Mouse (Mus musculus) hindbrain, embryonic 15.5 days (tissue): ENCODE data around the gene Gnat3. TPM values are rescaled to one million over a fixed set of nuclear protein-coding genes. Genes with fewer than 3 reads are reported as not detected.
"Not testable (repeated sequence)": the region's sequence is repeated elsewhere in the genome, so short reads cannot be mapped to it uniquely, and the experiment has no call there.

ENCODE experiments used
- ATAC-seq: fragments of 200-750 bp; cut with Nextera tagmentation; 2 replicates; pipeline ENCODE4 v1.8.0; 2017; ENCODE audit warnings: low read depth, moderate number of reproducible peaks, moderate TSS enrichment; ENCODE audit not compliant: low FRiP score
- H3K27ac ChIP-seq: fragments of 300-500 bp; sonication (generic); replicated peaks from 2 replicates; pipeline ENCODE4 v1.5.1; 2015; ENCODE audit warnings: mild to moderate bottlenecking, inconsistent platforms
- H3K27me3 ChIP-seq: fragments of 300-500 bp; sonication (generic); 2 replicates; pipeline ENCODE4 v1.6.1; 2015; ENCODE audit warnings: control low read depth, inconsistent platforms
- H3K36me3 ChIP-seq: fragments of 300-500 bp; sonication (generic); 2 replicates; pipeline ENCODE4 v1.6.1; 2015; ENCODE audit warnings: control low read depth, inconsistent platforms
- H3K4me1 ChIP-seq: fragments of 300-500 bp; sonication (generic); replicated peaks from 2 replicates; pipeline ENCODE4 v1.6.1; 2015; ENCODE audit warnings: control low read depth, inconsistent platforms
- H3K4me2 ChIP-seq: fragments of 300-500 bp; sonication (generic); 2 replicates; pipeline ENCODE4 v1.6.1; 2015; ENCODE audit warnings: moderate library complexity, mild to moderate bottlenecking, inconsistent platforms
- H3K4me3 ChIP-seq: fragments of 300-500 bp; sonication (generic); 2 replicates; pipeline ENCODE4 v1.5.1; 2015; ENCODE audit warnings: mild to moderate bottlenecking, inconsistent platforms
- H3K9ac ChIP-seq: fragments of 300-500 bp; sonication (generic); 2 replicates; pipeline ENCODE4 v1.6.1; 2015; ENCODE audit warnings: inconsistent platforms
- H3K9me3 ChIP-seq: fragments of 300-500 bp; sonication (generic); 2 replicates; pipeline ENCODE4 v1.6.1; 2016; ENCODE audit warnings: control low read depth, inconsistent platforms
- WGBS: fragments of 180-500 bp; shearing (Covaris S2); methylation state at CpG from one replicate; pipeline ENCODE4 v1.1.7; 2015; 5-methylcytosine and 5-hydroxymethylcytosine counted together
- polyA plus RNA-seq: library from polyadenylated mRNA; unstranded; fragments of >200 nt; fragmentation: Nextera tagmentation; extraction: Ambion mirVana; gene quantifications from 2 replicates; pipeline ENCODE4 v1.2.1, GENCODE M21; 2015

The Gnat3 gene
- polyA plus RNA-seq, result not detected in 2 replicates

DNA sequence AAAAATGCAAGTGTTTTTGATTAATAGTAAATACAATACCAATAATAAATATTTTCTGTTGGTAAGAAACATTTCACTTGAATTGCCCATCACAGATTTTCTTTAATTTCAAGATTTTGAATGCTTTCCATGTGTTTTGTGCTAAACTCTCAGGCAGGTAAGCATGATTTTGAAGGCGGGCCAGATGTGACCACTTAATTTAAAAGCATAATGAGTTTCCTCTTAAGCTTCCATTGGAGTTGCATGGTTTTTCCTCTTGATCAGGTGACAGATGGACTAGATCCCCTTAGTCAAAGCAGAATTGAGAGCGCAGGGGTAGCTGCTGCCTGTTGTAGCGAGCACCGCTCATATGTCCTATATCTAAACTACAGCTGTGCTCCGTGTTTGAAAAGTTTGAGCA is at the start of gene Gnat3:
TSS of gene Gnat3 (plus strand) at position 301 of the 400 bp plus-strand sequence.
- no peak within 1 kb of the TSS for H3K27ac ChIP-seq
- H3K4me3 ChIP-seq, result no peak within 1 kb of the TSS
- ATAC-seq, result no peak
- H3K9ac ChIP-seq, result no peak within 1 kb of the TSS
- no peaks in the 10 kb centered on the region for H3K36me3 ChIP-seq
- WGBS, result 87% methylated on average over 5 of the region's 5 CpGs
- no peaks in the 10 kb centered on the region for H3K27me3 ChIP-seq
- no peak within 1 kb of the TSS for H3K4me2 ChIP-seq
- H3K4me1 ChIP-seq, result no peaks in the 10 kb centered on the region
- H3K9me3 ChIP-seq, result 0 out of 2 replicates have a peak, but pooled peaks cover 3% of the 10 kb centered on the region

GRCm38 (mm10) chr5:17918966-17919365 is 43.4 kb upstream of the Gnat3 start:
- Histone ChIP-seq H3K9ac (no peak overlapping the region), H3K4me1 (no peaks in the 10 kb centered on the region), H3K4me3 (no peak overlapping the region), H3K4me2 (no peak overlapping the region), H3K9me3 (no peaks in the 10 kb centered on the region), H3K36me3 (no peaks in the 10 kb centered on the region), H3K27me3 (no peaks in the 10 kb centered on the region), H3K27ac (no peak overlapping the region)
- no peak for ATAC-seq
- 77% methylated on average over 5 of the region's 5 CpGs for WGBS

- no peak overlapping the region for H3K27ac ChIP-seq
- H3K36me3 ChIP-seq, result no peaks in the 10 kb centered on the region
- H3K4me3 ChIP-seq, result no peak overlapping the region
- no peaks in the 10 kb centered on the region for H3K9me3 ChIP-seq
- WGBS, result 87% methylated on average over 3 of the region's 3 CpGs
- H3K27me3 ChIP-seq, result no peaks in the 10 kb centered on the region
- H3K4me2 ChIP-seq, result no peak overlapping the region
- H3K9ac ChIP-seq, result no peak overlapping the region
- no peak for ATAC-seq
- no peaks in the 10 kb centered on the region for H3K4me1 ChIP-seq
Measured at GRCm38 (mm10) chr5:17923648-17924047, 38.7 kb upstream of the Gnat3 start.

GRCm38 (mm10) chr5:17924085-17924518 is 38.2 kb upstream of the Gnat3 start:
- no peak for ATAC-seq
- Histone ChIP-seq H3K4me1 (no peaks in the 10 kb centered on the region), H3K36me3 (no peaks in the 10 kb centered on the region), H3K4me3 (no peak overlapping the region), H3K27me3 (no peaks in the 10 kb centered on the region), H3K4me2 (no peak overlapping the region), H3K9ac (no peak overlapping the region), H3K27ac (no peak overlapping the region), H3K9me3 (no peaks in the 10 kb centered on the region)
- WGBS, result 38% methylated on average over 2 of the region's 2 CpGs

DNA sequence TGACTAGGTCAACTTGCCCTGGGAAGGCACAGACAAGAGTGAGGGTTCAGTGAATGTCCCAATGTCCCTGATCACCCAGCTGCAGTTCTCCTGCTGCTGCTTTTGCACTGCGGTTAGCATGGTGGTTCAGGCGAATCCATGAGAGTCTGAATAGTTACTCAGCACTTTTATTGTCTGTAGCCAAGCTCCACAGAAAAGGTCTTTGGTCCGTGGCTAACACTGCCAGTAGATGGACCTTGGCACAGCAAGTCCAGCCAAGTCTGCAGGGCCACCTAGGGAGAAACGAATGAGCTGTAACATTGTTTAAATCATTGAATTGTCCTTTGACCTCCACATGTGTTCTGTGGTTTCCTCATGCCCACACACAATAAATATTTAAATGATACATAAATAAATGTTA is 33.9 kb upstream of the Gnat3 start:
- Histone ChIP-seq H3K36me3 (no peaks in the 10 kb centered on the region), H3K9me3 (no peaks in the 10 kb centered on the region), H3K4me2 (no peak overlapping the region), H3K4me1 (no peaks in the 10 kb centered on the region), H3K9ac (no peak overlapping the region), H3K27ac (no peak overlapping the region), H3K27me3 (no peaks in the 10 kb centered on the region), H3K4me3 (no peak overlapping the region)
- 16% methylated on average over 4 of the region's 4 CpGs for WGBS
- ATAC-seq, result no peak

DNA sequence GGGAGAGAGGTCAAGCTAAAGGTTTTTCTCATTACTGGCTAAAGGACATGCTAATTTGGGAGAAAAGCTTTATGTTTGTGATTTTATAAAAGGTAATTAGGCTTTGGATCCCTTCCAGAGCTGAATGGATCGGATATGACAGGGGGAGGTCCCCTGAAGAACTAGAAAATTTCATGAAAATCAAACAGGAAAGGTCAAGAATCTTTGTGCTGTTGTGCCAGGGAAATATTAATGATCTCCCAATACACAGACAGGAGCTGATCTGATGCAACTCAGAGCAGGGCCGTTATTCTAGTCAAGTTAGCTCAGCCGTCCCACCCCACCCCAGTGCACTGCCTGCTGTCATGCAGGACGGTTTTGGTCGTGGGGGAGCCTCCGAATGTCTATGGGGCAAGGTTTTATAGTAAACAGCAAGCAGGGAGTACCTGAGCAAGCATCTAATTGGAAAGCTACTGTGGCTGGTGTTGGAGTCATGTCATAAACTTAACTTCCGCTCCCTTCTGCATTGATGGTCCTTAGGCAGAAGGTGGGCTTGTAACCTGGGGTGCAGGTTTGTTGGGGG is 33.3 kb upstream of the Gnat3 start:
- no peak overlapping the region for H3K4me3 ChIP-seq
- H3K4me2 ChIP-seq, result no peak overlapping the region
- no peak overlapping the region for H3K27ac ChIP-seq
- no peaks in the 10 kb centered on the region for H3K27me3 ChIP-seq
- H3K9ac ChIP-seq, result no peak overlapping the region
- WGBS, result 52% methylated on average over 7 of the region's 7 CpGs
- H3K9me3 ChIP-seq, result no peaks in the 10 kb centered on the region
- ATAC-seq, result no peak
- no peaks in the 10 kb centered on the region for H3K36me3 ChIP-seq
- H3K4me1 ChIP-seq, result no peaks in the 10 kb centered on the region

GRCm38 (mm10) chr5:17931588-17931987 is 30.8 kb upstream of the Gnat3 start:
- not testable (repeated sequence) for H3K4me1 ChIP-seq, H3K4me3 ChIP-seq, ATAC-seq, H3K27ac ChIP-seq, H3K27me3 ChIP-seq, H3K9ac ChIP-seq, H3K9me3 ChIP-seq, H3K36me3 ChIP-seq, H3K4me2 ChIP-seq
- WGBS, result over 99% methylated on average over 2 of the region's 2 CpGs

GRCm38 (mm10) chr5:17934501-17934900 is 27.8 kb upstream of the Gnat3 start:
- no peak overlapping the region for H3K4me2 ChIP-seq
- H3K4me1 ChIP-seq, result no peaks in the 10 kb centered on the region
- no peak overlapping the region for H3K27ac ChIP-seq
- no peaks in the 10 kb centered on the region for H3K27me3 ChIP-seq
- H3K36me3 ChIP-seq, result no peaks in the 10 kb centered on the region
- no peak for ATAC-seq
- H3K9me3 ChIP-seq, result no peaks in the 10 kb centered on the region
- no peak overlapping the region for H3K4me3 ChIP-seq
- H3K9ac ChIP-seq, result no peak overlapping the region
- 60% methylated on average over 1 of the region's 1 CpGs for WGBS

DNA sequence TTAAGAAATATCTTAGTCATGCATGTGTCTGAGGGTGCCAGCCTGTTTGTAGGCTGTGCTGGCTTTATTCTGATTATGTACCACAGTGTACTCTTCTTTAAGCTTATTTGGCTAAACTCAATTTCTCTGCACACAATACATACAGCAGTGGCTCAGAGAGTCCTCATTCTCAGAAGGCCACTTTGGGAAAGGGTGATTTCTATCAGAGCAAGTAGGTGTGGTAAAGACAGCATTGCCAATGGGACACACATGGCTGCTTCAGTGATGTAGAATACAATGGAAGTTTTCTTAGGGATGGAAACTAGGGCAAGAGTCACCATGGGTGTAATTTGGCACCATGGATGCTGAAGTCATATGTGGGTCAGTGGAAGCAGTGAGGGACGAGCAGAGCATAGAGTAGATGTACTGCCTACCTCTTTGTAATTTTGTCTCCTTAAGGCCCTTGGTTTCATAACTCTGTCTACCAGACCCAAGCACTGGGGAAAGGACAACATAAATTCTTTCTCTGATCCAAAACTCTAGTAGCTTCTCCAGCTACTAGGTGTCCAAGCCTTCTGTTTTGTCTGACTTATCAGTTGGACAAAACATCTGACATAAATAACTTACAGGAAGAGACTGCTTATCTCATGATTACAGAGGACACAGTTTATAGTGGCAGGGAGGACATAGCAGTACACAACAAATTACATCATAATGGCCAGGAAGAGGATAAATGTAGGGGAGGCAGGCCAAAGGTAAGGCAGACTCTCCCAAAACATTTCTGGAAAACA is 24.0 kb upstream of the Gnat3 start:
- Histone ChIP-seq H3K27ac (no peak overlapping the region), H3K36me3 (no peaks in the 10 kb centered on the region), H3K4me2 (no peak overlapping the region), H3K9ac (no peak overlapping the region), H3K4me1 (no peaks in the 10 kb centered on the region), H3K27me3 (no peaks in the 10 kb centered on the region), H3K4me3 (no peak overlapping the region), H3K9me3 (no peaks in the 10 kb centered on the region)
- WGBS, result 71% methylated on average over 1 of the region's 1 CpGs
- no peak for ATAC-seq

DNA sequence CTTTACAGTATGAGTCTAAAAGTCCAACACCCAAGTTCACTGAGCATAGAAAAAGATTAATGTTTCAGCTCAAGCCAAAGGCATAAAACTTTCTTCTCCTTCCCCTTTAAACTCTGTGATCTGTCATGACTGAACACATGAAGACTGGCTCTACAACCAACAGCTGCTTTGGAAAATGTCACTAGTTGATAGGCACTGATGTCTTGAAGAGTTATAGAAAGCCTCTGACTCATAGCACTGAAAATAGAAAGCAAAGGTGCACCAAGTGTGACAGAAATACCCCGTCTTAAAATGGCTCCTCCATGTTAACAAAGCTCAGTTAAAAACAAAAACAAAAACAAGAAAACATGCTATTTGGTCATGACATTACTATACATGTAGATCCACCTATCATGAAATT is 5.9 kb upstream of the Gnat3 start:
- Histone ChIP-seq H3K36me3 (no peaks in the 10 kb centered on the region), H3K27ac (no peak overlapping the region), H3K4me3 (no peak overlapping the region), H3K4me2 (no peak overlapping the region), H3K27me3 (no peaks in the 10 kb centered on the region), H3K4me1 (no peaks in the 10 kb centered on the region), H3K9me3 (no peaks in the 10 kb centered on the region), H3K9ac (no peak overlapping the region)
- no peak for ATAC-seq
- 90% methylated on average over 1 of the region's 1 CpGs for WGBS

DNA sequence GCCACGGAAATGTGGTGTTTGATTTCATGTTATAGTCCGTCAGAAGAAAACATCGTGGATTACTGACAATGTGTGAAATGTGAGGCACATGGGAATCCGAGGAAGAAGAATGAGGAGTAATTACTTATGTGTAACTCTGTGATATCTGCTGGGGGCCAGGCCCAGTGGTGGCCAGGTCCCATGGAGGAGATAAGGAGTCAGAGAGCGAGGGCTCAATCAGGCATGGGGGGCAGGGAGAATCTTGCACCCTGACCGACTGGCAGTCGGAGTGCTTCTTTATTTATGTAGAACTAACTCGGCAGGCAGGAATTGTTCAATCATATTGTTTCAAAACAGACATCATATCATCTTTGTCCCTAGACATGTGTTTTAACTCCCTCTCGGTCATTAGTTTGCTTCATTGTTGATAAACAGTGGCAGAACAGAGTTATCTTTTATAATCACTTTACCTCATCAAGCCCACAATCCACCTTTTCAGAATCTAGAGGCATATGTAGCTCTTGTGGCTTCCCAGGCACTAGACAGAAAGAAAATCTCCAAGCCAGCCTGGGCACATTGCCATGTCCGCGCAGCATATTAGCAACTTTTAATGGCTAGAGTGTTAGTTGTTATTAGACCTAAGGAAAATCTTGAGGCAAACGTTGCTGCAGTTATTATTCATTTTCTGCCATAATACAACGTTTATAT is 7.5 kb downstream of the Gnat3 start:
- H3K9me3 ChIP-seq, result 0 out of 2 replicates have a peak, but pooled peaks cover 3% of the 10 kb centered on the region
- no peaks in the 10 kb centered on the region for H3K4me1 ChIP-seq
- no peak overlapping the region for H3K4me2 ChIP-seq
- no peak overlapping the region for H3K27ac ChIP-seq
- no peaks in the 10 kb centered on the region for H3K27me3 ChIP-seq
- H3K4me3 ChIP-seq, result no peak overlapping the region
- no peak for ATAC-seq
- no peaks in the 10 kb centered on the region for H3K36me3 ChIP-seq
- 83% methylated on average over 13 of the region's 13 CpGs for WGBS
- no peak overlapping the region for H3K9ac ChIP-seq

GRCm38 (mm10) chr5:17970391-17970730 is 8.0 kb downstream of the Gnat3 start:
- H3K27me3 ChIP-seq, result no peaks in the 10 kb centered on the region
- no peak overlapping the region for H3K9ac ChIP-seq
- H3K4me1 ChIP-seq, result no peaks in the 10 kb centered on the region
- H3K36me3 ChIP-seq, result no peaks in the 10 kb centered on the region
- ATAC-seq, result no peak
- 96% methylated on average over 3 of the region's 3 CpGs for WGBS
- no peak overlapping the region for H3K4me2 ChIP-seq
- no peak overlapping the region for H3K27ac ChIP-seq
- 0 out of 2 replicates have a peak, but pooled peaks cover 3% of the 10 kb centered on the region for H3K9me3 ChIP-seq
- H3K4me3 ChIP-seq, result no peak overlapping the region
